Mouse (Mus musculus): ENCODE measurements around the gene Dusp2. TPM values are rescaled to one million over a fixed set of nuclear protein-coding genes. Genes with fewer than 3 reads are reported as not detected.

Gene Dusp2
- polyA plus RNA-seq, 1 experiment from 2014 or later, result 3.2 TPM

DNA sequence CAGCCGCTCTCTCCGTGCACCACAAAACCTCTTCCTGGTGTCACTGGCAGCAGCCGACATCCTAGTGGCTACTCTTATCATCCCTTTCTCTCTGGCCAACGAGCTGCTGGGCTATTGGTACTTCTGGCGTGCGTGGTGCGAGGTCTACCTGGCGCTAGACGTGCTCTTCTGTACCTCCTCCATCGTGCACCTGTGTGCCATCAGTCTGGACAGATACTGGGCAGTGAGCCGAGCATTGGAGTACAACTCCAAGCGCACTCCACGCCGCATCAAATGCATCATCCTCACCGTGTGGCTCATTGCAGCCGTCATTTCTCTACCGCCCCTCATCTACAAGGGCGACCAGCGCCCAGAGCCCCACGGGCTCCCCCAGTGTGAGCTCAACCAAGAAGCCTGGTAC, 27.7 kb downstream of the Dusp2 start:
- ATAC-seq (ENCODE audit: insufficient number of reproducible peaks, insufficient read depth, low FRiP score, low read depth), result no peak
- Histone ChIP-seq H3K4me3 (ENCODE audit: low read depth, low read length) (peak overlapping the region; percentile 37), H3K9ac (replicated peaks; ENCODE audit: low read depth, low read length) (no peak overlapping the region), H3K4me2 (replicated peaks; ENCODE audit: low read depth, low read length) (peak overlapping the region; percentile 65), H3K27me3 (ENCODE audit: control insufficient read depth, insufficient read depth, low read length) (peaks cover 23% of the 10 kb centered on the region), H3K36me3 (ENCODE audit: control insufficient read depth, insufficient read depth, low read length) (no peaks in the 10 kb centered on the region), H3K4me1 (ENCODE audit: control insufficient read depth, insufficient read depth, low read length) (peaks cover 10% of the 10 kb centered on the region; the same call in 1 of the 2 replicates), H3K27ac (ENCODE audit: low read length) (no peak overlapping the region), H3K9me3 (ENCODE audit: control insufficient read depth, low read depth, low read length) (no peaks in the 10 kb centered on the region)
- WGBS, result 4% methylated on average over 20 of the region's 20 CpGs

DNA sequence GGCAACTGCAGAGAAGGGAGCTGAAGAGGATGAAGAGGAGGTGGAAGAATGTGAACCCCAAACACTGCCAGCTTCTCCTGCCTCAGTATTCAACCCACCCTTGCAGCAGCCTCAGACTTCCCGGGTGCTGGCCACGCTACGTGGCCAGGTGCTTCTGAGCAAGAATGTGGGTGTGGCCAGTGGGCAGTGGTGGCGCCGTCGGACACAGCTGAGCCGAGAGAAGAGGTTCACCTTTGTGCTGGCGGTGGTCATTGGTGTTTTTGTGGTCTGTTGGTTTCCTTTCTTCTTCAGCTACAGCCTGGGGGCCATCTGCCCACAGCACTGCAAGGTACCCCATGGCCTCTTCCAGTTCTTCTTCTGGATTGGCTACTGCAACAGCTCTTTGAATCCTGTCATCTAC, 28.5 kb downstream of the Dusp2 start:
- no peaks in the 10 kb centered on the region for H3K36me3 ChIP-seq (ENCODE audit: control insufficient read depth, insufficient read depth, low read length)
- peaks cover 23% of the 10 kb centered on the region for H3K27me3 ChIP-seq (ENCODE audit: control insufficient read depth, insufficient read depth, low read length)
- peak overlapping the region; percentile 37; the same call in 1 of the 2 replicates for H3K4me3 ChIP-seq (ENCODE audit: low read depth, low read length)
- ATAC-seq (ENCODE audit: insufficient number of reproducible peaks, insufficient read depth, low FRiP score, low read depth), result no peak
- H3K27ac ChIP-seq (ENCODE audit: low read length), result no peak overlapping the region
- H3K9ac ChIP-seq (replicated peaks; ENCODE audit: low read depth, low read length), result no peak overlapping the region
- 12% methylated on average over 8 of the region's 8 CpGs for WGBS
- H3K4me2 ChIP-seq (replicated peaks; ENCODE audit: low read depth, low read length), result no peak overlapping the region
- no peaks in the 10 kb centered on the region for H3K9me3 ChIP-seq (ENCODE audit: control insufficient read depth, low read depth, low read length)
- H3K4me1 ChIP-seq (ENCODE audit: control insufficient read depth, insufficient read depth, low read length), result peaks cover 10% of the 10 kb centered on the region; the same call in 1 of the 2 replicates

DNA sequence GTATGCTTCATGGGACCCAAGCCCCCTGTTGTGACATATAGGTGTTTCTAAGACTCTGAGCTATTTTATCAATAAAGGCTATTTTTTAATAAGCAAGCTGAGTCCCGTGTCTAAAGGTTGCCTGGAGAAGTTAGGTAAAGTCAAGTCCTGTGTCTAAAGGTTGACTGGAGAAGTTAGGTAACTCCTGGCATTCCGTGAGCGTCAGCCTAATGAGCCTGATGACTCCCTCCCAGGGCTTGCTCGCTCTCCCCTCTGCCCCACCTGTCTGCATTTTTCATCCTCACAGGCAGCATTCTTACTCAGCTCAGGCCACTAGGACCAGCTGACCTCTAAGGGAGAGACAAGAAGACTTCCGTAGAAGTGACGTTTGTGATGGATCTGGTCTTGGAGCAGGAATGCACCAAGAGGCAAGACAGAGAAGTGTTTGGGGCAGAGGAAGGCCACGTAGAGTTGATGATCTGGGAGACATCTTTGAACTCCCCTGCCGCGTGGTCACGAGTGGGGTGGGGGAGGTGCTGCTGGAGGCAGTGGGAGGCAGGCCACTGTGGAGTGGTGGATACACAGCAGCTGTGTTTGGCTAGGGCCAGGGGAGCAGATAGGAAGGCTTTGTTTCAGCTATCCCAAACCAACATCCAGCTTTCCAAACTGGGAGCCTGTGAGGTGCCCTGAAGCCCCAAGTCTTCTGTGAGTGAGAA, 31.3 kb downstream of the Dusp2 start:
- no peaks in the 10 kb centered on the region for H3K9me3 ChIP-seq (ENCODE audit: control insufficient read depth, low read depth, low read length)
- H3K27me3 ChIP-seq (ENCODE audit: control insufficient read depth, insufficient read depth, low read length), result peaks cover 23% of the 10 kb centered on the region
- peaks cover 33% of the 10 kb centered on the region for H3K4me1 ChIP-seq (ENCODE audit: control insufficient read depth, insufficient read depth, low read length)
- no peaks in the 10 kb centered on the region for H3K36me3 ChIP-seq (ENCODE audit: control insufficient read depth, insufficient read depth, low read length)
- WGBS, result 22% methylated on average over 10 of the region's 10 CpGs
- no peak overlapping the region for H3K4me2 ChIP-seq (replicated peaks; ENCODE audit: low read depth, low read length)
- no peak overlapping the region for H3K27ac ChIP-seq (ENCODE audit: low read length)
- no peak overlapping the region for H3K9ac ChIP-seq (replicated peaks; ENCODE audit: low read depth, low read length)
- no peak for ATAC-seq (ENCODE audit: insufficient number of reproducible peaks, insufficient read depth, low FRiP score, low read depth)
- no peak overlapping the region for H3K4me3 ChIP-seq (ENCODE audit: low read depth, low read length)

DNA sequence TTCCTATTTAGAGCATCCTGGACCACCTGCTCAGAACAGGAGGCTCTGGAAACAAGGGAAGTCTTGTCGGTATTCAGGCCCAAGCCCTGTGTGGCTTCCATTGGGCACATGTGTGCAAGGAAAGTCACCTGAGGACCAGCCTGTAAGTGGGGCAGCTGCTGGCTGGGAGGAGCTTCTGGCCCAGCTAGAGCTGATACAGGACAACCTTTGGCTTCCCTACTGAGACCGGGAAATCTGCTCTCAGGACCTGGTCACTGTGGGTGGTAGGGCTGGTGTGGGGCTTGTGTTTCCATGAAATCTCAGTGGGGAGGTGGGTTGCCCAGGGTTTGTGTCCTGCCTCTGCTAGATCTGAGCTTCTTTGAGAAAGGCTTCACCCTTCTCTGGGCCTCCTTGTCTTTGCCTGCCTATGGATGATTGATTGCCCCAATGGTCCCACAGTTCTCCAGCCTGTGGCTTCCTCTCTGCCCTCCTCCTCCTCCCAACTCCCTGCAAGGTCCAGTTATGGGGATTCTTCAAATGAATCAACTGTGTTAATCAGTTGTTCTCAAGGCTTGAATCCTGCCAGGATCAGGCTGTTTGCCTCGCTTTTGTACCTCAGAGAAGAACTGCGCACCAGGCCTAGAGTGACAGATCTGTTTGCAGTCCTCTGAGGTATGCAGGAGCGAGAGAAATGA, 33.9 kb downstream of the Dusp2 start:
- no peak overlapping the region for H3K4me2 ChIP-seq (replicated peaks; ENCODE audit: low read depth, low read length)
- WGBS, result 42% methylated on average over 5 of the region's 5 CpGs
- no peak for ATAC-seq (ENCODE audit: insufficient number of reproducible peaks, insufficient read depth, low FRiP score, low read depth)

DNA sequence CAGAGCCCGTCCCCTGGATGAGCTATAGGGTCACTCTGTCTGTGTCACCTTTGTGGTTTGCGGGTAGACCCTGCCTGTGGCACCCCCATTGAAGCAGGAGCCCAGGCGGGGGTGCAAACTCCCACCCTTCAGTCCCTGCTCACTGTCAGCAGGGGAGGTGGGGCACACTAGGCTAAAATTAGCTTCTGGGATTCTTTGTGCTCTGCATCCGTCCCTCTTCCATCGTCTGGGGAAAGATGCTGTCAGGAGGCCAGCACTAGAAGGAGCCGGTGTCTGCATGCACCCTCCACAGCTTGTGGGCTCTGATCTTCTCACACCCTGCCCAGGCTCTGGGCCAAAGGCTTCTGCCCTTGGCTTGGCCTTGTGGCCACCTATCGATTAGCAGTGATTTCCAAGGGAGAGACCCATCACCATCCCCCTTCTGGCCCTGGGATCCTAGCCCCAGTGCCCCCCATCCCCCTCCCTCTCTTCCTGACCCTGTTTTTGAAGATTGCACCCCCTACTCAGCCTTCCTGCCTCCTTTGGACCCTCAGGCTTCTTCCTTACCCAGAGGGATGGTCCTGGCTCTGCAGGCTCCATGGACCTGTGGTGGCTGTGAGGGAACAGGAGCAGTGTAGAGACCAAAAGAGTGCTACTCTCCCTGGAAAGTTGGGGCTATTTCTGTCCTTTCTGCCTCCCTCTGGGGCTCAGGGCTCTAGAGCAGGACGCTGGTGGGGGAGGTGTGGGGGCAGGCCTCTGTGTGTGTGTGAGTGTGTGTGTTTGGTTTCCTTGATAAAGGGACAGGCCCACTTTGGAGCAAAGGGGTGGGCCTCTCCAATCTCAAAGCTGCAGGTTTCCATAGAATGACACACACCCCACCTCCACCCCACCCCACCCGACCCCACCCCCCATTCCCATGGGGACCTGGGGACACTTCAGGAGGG, 34.9 kb downstream of the Dusp2 start:
- ATAC-seq (ENCODE audit: insufficient number of reproducible peaks, insufficient read depth, low FRiP score, low read depth), result peak; percentile 87
- 23% methylated on average over 9 of the region's 9 CpGs for WGBS

More for the DNA sequence above, 33.9 kb downstream of the Dusp2 start:
- no peaks in the 10 kb centered on the region for H3K9me3 ChIP-seq (ENCODE audit: control insufficient read depth, low read depth, low read length)
- H3K4me3 ChIP-seq (ENCODE audit: low read depth, low read length), result no peak overlapping the region
- peaks cover 22% of the 10 kb centered on the region for H3K4me1 ChIP-seq (ENCODE audit: control insufficient read depth, insufficient read depth, low read length)
- no peak overlapping the region for H3K27ac ChIP-seq (ENCODE audit: low read length)
- H3K36me3 ChIP-seq (ENCODE audit: control insufficient read depth, insufficient read depth, low read length), result no peaks in the 10 kb centered on the region
- H3K27me3 ChIP-seq (ENCODE audit: control insufficient read depth, insufficient read depth, low read length), result peaks cover 7% of the 10 kb centered on the region; the same call in 1 of the 2 replicates
- no peak overlapping the region for H3K9ac ChIP-seq (replicated peaks; ENCODE audit: low read depth, low read length)

DNA sequence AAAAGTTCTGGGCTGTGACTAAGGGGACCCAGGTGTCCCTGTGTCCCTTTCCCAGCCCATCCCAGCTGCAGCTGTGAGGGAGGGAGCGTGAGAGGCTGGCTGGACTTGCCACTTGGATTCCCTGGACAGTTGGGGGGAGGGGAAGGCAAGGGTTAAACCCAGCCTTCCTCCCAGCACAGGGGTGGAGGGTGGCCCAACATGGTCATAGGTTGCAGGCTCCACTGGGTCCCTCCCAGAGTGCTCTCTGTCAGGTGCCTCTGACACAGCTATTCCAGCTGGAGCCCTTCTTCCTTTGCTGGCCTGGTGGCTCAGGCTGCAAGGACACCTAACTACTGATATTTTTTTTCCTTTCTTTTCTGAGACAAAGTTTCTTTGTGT, 35.5 kb downstream of the Dusp2 start:
- H3K27ac ChIP-seq (ENCODE audit: low read length), result no peak overlapping the region; the same call in 1 of the 2 replicates
- ATAC-seq (ENCODE audit: insufficient number of reproducible peaks, insufficient read depth, low FRiP score, low read depth), result peak; percentile 75
- 82% methylated on average over 1 of the region's 1 CpGs for WGBS

More for the DNA sequence above, 34.9 kb downstream of the Dusp2 start:
- Histone ChIP-seq H3K36me3 (ENCODE audit: control insufficient read depth, insufficient read depth, low read length) (no peaks in the 10 kb centered on the region), H3K27me3 (ENCODE audit: control insufficient read depth, insufficient read depth, low read length) (0 out of 2 replicates have a peak, but pooled peaks cover 4% of the 10 kb centered on the region), H3K9me3 (ENCODE audit: control insufficient read depth, low read depth, low read length) (no peaks in the 10 kb centered on the region), H3K27ac (ENCODE audit: low read length) (no peak overlapping the region), H3K4me2 (replicated peaks; ENCODE audit: low read depth, low read length) (peak overlapping the region; percentile 14; the same call in 1 of the 2 replicates), H3K9ac (replicated peaks; ENCODE audit: low read depth, low read length) (0 out of 2 replicates have a peak overlapping the region, but pooled peaks have one; percentile 21), H3K4me1 (ENCODE audit: control insufficient read depth, insufficient read depth, low read length) (peaks cover 22% of the 10 kb centered on the region), H3K4me3 (ENCODE audit: low read depth, low read length) (no peak overlapping the region)

DNA sequence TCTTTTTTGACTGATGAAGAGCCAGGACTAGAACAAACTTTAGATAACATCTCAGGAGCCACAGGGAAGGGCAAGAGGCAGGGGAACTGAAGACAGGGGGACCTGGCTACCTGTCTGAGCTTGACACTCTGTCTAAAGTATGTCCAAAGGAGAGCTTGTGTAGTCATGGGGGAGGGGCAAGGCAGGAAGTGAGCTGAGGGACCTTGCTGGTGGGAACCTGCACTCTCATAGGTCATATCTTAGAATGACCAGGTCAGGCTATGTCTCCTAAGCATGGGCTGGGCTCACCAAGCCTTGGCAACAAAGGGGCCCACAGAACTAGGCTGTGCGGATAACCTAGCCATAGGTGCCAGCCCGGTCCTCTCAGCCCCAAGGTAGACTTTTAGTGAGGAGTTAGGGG, 36.1 kb downstream of the Dusp2 start:
- H3K27me3 ChIP-seq (ENCODE audit: control insufficient read depth, insufficient read depth, low read length), result no peaks in the 10 kb centered on the region
- H3K4me3 ChIP-seq (ENCODE audit: low read depth, low read length), result no peak overlapping the region
- H3K9ac ChIP-seq (replicated peaks; ENCODE audit: low read depth, low read length), result no peak overlapping the region
- 92% methylated on average over 2 of the region's 2 CpGs for WGBS
- H3K27ac ChIP-seq (ENCODE audit: low read length), result no peak overlapping the region; the same call in 1 of the 2 replicates
- no peaks in the 10 kb centered on the region for H3K9me3 ChIP-seq (ENCODE audit: control insufficient read depth, low read depth, low read length)
- H3K4me1 ChIP-seq (ENCODE audit: control insufficient read depth, insufficient read depth, low read length), result peaks cover 22% of the 10 kb centered on the region
- no peak for ATAC-seq (ENCODE audit: insufficient number of reproducible peaks, insufficient read depth, low FRiP score, low read depth)
- H3K4me2 ChIP-seq (replicated peaks; ENCODE audit: low read depth, low read length), result no peak overlapping the region
- H3K36me3 ChIP-seq (ENCODE audit: control insufficient read depth, insufficient read depth, low read length), result no peaks in the 10 kb centered on the region

More for the DNA sequence above, 35.5 kb downstream of the Dusp2 start:
- Histone ChIP-seq H3K27me3 (ENCODE audit: control insufficient read depth, insufficient read depth, low read length) (0 out of 2 replicates have a peak, but pooled peaks cover under 1% of the 10 kb centered on the region), H3K9me3 (ENCODE audit: control insufficient read depth, low read depth, low read length) (no peaks in the 10 kb centered on the region), H3K9ac (replicated peaks; ENCODE audit: low read depth, low read length) (no peak overlapping the region), H3K4me3 (ENCODE audit: low read depth, low read length) (no peak overlapping the region), H3K4me1 (ENCODE audit: control insufficient read depth, insufficient read depth, low read length) (peaks cover 22% of the 10 kb centered on the region), H3K36me3 (ENCODE audit: control insufficient read depth, insufficient read depth, low read length) (no peaks in the 10 kb centered on the region), H3K4me2 (replicated peaks; ENCODE audit: low read depth, low read length) (no peak overlapping the region)

DNA sequence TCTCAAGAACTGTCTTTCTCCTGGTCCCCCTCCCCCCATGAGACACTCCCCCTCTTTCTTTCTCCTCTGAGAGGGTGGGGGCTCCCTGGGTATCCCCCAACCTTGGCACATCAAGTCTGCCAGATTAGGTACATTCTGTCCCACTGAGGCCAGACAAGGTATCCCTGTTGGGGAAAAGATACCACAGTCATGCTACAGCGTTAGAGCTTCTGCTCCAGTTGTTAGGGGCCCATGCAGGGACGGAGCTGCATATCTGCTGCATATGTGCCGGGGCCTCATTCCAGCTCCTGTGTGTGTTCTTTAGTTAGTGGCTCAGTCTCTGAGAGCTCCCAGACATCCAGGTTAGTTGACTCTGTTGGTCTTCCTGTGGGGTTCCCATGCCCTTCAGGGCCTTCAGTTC, 38.2 kb downstream of the Dusp2 start:
- 83% methylated on average over 3 of the region's 3 CpGs for WGBS
- Histone ChIP-seq H3K36me3 (ENCODE audit: control insufficient read depth, insufficient read depth, low read length) (no peaks in the 10 kb centered on the region), H3K4me2 (replicated peaks; ENCODE audit: low read depth, low read length) (no peak overlapping the region), H3K9ac (replicated peaks; ENCODE audit: low read depth, low read length) (no peak overlapping the region), H3K27ac (ENCODE audit: low read length) (no peak overlapping the region), H3K4me1 (ENCODE audit: control insufficient read depth, insufficient read depth, low read length) (peaks cover 26% of the 10 kb centered on the region), H3K27me3 (ENCODE audit: control insufficient read depth, insufficient read depth, low read length) (no peaks in the 10 kb centered on the region), H3K9me3 (ENCODE audit: control insufficient read depth, low read depth, low read length) (no peaks in the 10 kb centered on the region), H3K4me3 (ENCODE audit: low read depth, low read length) (no peak overlapping the region)
- no peak for ATAC-seq (ENCODE audit: insufficient number of reproducible peaks, insufficient read depth, low FRiP score, low read depth)

Measured in stomach, embryonic 14.5 days (tissue).